ENCODE assay signal across 13 mouse cellular contexts in the genomic region with DNA sequence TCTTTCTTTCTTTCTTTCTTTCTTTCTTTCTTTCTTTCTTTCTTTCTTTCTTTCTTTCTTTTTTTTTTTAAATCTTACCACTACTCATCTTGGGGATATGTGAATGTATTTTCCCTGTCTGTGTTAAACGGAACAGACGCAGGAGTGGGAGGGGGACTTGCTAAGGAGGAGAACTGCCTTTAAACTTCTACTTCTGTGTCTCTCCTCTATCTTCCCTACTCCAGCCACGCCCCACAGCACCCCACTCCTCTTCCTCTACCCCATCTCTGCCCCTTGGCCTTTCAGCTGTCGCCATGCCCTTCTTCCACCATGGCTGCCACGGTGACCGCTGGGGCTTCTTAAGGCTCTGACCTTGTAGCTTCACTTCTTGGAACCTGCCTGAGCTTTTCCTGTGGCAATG. TPM values are rescaled to one million over a fixed set of nuclear protein-coding genes. Genes with fewer than 3 reads are reported as not detected.
DNase-seq lines count a peak whose midpoint lies in the region; ATAC-seq lines count a peak whose summit lies in the region.
"Had no signal": no experiment of that assay in that cellular context is flagged by ENCODE, and none has a peak within 500 bp of the region (broad histone marks: within the 10 kb centered on the region; RNA-seq: fewer than 3 reads in every experiment).

No protein-coding gene starts in this region.

- H3K9me3 ChIP-seq in heart, embryonic 10.5 days: no peaks in the 10 kb centered on the region
- H3K9me3 ChIP-seq in limb, embryonic 13.5 days: no peaks in the 10 kb centered on the region
- H3K9me3 ChIP-seq: hindbrain, embryonic 13.5 days; midbrain, embryonic 12.5 days had no signal

- H3K4me1 ChIP-seq in heart, embryonic 10.5 days: peaks cover 61% of the 10 kb centered on the region
- peaks cover 63% of the 10 kb centered on the region for H3K4me1 ChIP-seq in limb, embryonic 13.5 days

- H3K9ac ChIP-seq in limb, embryonic 13.5 days: no peak overlapping the region
- H3K9ac ChIP-seq: hindbrain, embryonic 13.5 days; midbrain, embryonic 12.5 days had no signal

- WGBS in heart, embryonic 10.5 days: 66% methylated on average over 6 of the region's 6 CpGs
- WGBS in limb, embryonic 13.5 days: 65% methylated on average over 6 of the region's 6 CpGs

- DNase-seq in heart, embryonic 10.5 days (ENCODE audit: low spot score): no peak
- no peak for DNase-seq in heart, adult 11 months
- peak; percentile 28 for DNase-seq in thymus, postnatal 14 days
- no peak for DNase-seq in thymus, postnatal 25 days
- DNase-seq in layer of hippocampus, postnatal 14 days (ENCODE audit: low spot score in 2 of 2): no peak
- no peak for DNase-seq in spleen, postnatal 36 days (ENCODE audit: low spot score in 2 of 2)

- H3K36me3 ChIP-seq in heart, embryonic 10.5 days: no peaks in the 10 kb centered on the region
- no peaks in the 10 kb centered on the region for H3K36me3 ChIP-seq in limb, embryonic 13.5 days
- H3K36me3 ChIP-seq: hindbrain, embryonic 13.5 days; midbrain, embryonic 12.5 days had no signal

- no peak overlapping the region for H3K4me2 ChIP-seq in limb, embryonic 13.5 days (replicated peaks)

- no peak overlapping the region for H3K4me3 ChIP-seq in heart, embryonic 10.5 days
- H3K4me3 ChIP-seq in limb, embryonic 13.5 days: no peak overlapping the region
- H3K4me3 ChIP-seq: heart, adult 2 months; hindbrain, embryonic 13.5 days; midbrain, embryonic 12.5 days; myocyte had no signal

- no peak for ATAC-seq in limb, embryonic 13.5 days (ENCODE audit: low FRiP score, low read depth)
- ATAC-seq in monocyte, adult 5-6 weeks (replicated peaks; ENCODE audit: insufficient number of reproducible peaks, low FRiP score, low TSS enrichment, poor library complexity, severe bottlenecking): no peak

- peaks cover 11% of the 10 kb centered on the region; the same call in 1 of the 2 replicates for H3K27me3 ChIP-seq in heart, embryonic 10.5 days (ENCODE audit: insufficient read depth, poor library complexity, severe bottlenecking)
- H3K27me3 ChIP-seq in limb, embryonic 13.5 days: no peaks in the 10 kb centered on the region
- H3K27me3 ChIP-seq: CH12.LX had no signal

- H3K27ac ChIP-seq in heart, embryonic 10.5 days: peak overlapping the region; percentile 79
- peak overlapping the region; percentile 48; the same call in 1 of the 2 replicates for H3K27ac ChIP-seq in limb, embryonic 13.5 days
- H3K27ac ChIP-seq: heart, adult 2 months; hindbrain, embryonic 13.5 days; midbrain, embryonic 12.5 days had no signal

RNA-seq across cellular contexts. Expression of a gene that starts 14.2 kb away (rescaled TPM):
- 56.8 and 345 TPM in 2 replicates for polyA plus RNA-seq in heart, embryonic 10.5 days (2016; fragmentation: Nextera tagmentation; extraction: Ambion mirVana)
- polyA plus RNA-seq in limb, embryonic 13.5 days (2015; fragmentation: Nextera tagmentation; extraction: Ambion mirVana): 367 and 395 TPM in 2 replicates
- total RNA-seq in monocyte, adult 5-6 weeks (2017): not detected in 3 replicates
- 1 to 10 TPM; 1.9 to 2.3 TPM for total RNA-seq in layer of hippocampus, postnatal 14 days (2021)
- total RNA-seq: CH12.LX had no signal
- polyA plus RNA-seq: myocyte had no signal
